Mouse (Mus musculus) megakaryocyte, embryonic 14.5 days (primary cell): ENCODE measurements around the gene Lrmda. TPM values are rescaled to one million over a fixed set of nuclear protein-coding genes. Genes with fewer than 3 reads are reported as not detected.

ENCODE experiments used
- H3K27me3 ChIP-seq: replicated peaks from 2 replicates; pipeline ENCODE3; 2012; ENCODE audit warnings: inconsistent platforms
- H3K36me3 ChIP-seq: replicated peaks from 2 replicates; pipeline ENCODE3; 2012; ENCODE audit warnings: low read length, inconsistent platforms, mixed read lengths
- H3K4me1 ChIP-seq: 2 replicates; pipeline ENCODE4 v1.6.1; 2012; ENCODE audit warnings: inconsistent platforms
- H3K4me3 ChIP-seq: replicated peaks from 2 replicates; pipeline ENCODE3; 2012; ENCODE audit warnings: moderate library complexity, mild to moderate bottlenecking, inconsistent platforms
- H3K9me3 ChIP-seq: 2 replicates; pipeline ENCODE4 v1.6.1; 2012; ENCODE audit warnings: inconsistent platforms
- FLI1 ChIP-seq: IDR thresholded peaks from 2 replicates; pipeline ENCODE4 v1.6.1; 2012; ENCODE audit warnings: low read length, inconsistent platforms, mixed read lengths
- GATA1 ChIP-seq: IDR thresholded peaks from 3 replicates; pipeline ENCODE4 v1.6.1; 2012; ENCODE audit warnings: mixed read lengths, low read length, inconsistent platforms, borderline replicate concordance
- polyA plus RNA-seq: library from polyadenylated mRNA; stranded (reverse); fragments of >175 nt; gene quantifications from 2 replicates; pipeline ENCODE4 v1.2.3, GENCODE M21; 2012; ENCODE audit warnings: low replicate concordance; ENCODE audit not compliant: insufficient read depth

Lrmda gene
- polyA plus RNA-seq, 1 experiment: 7.1 TPM

GRCm38 (mm10) chr14:22371136-22371535, 351.6 kb downstream of the Lrmda start:
- no peaks in the 10 kb centered on the region for H3K36me3 ChIP-seq
- H3K4me3 ChIP-seq: no peak overlapping the region
- no peak for TF ChIP-seq FLI1
- no peak for TF ChIP-seq GATA1
- H3K9me3 ChIP-seq: peaks cover 17% of the 10 kb centered on the region
- no peaks in the 10 kb centered on the region for H3K4me1 ChIP-seq
- H3K27me3 ChIP-seq: no peaks in the 10 kb centered on the region

GRCm38 (mm10) chr14:22372666-22373360, 353.3 kb downstream of the Lrmda start:
- TF ChIP-seq FLI1: no peak
- TF ChIP-seq GATA1: no peak
- Histone ChIP-seq H3K4me3 (no peak overlapping the region), H3K9me3 (peaks cover 13% of the 10 kb centered on the region; the same call in 1 of the 2 replicates)

GRCm38 (mm10) chr14:22373361-22373745, 353.8 kb downstream of the Lrmda start:
- Histone ChIP-seq H3K4me1 (0 out of 2 replicates have a peak, but pooled peaks cover 3% of the 10 kb centered on the region), H3K9me3 (peaks cover 10% of the 10 kb centered on the region; the same call in 1 of the 2 replicates), H3K27me3 (no peaks in the 10 kb centered on the region), H3K36me3 (no peaks in the 10 kb centered on the region), H3K4me3 (no peak overlapping the region)
- TF ChIP-seq FLI1: no peak
- TF ChIP-seq GATA1: no peak

More at GRCm38 (mm10) chr14:22372666-22373360, 353.3 kb downstream of the Lrmda start:
- Histone ChIP-seq H3K36me3 (no peaks in the 10 kb centered on the region), H3K27me3 (no peaks in the 10 kb centered on the region), H3K4me1 (0 out of 2 replicates have a peak, but pooled peaks cover 3% of the 10 kb centered on the region)

GRCm38 (mm10) chr14:22377148-22377547, 357.6 kb downstream of the Lrmda start:
- TF ChIP-seq FLI1 (no peak), GATA1 (no peak)
- no peaks in the 10 kb centered on the region for H3K36me3 ChIP-seq
- H3K9me3 ChIP-seq: peaks cover 7% of the 10 kb centered on the region
- H3K27me3 ChIP-seq: no peaks in the 10 kb centered on the region
- 0 out of 2 replicates have a peak, but pooled peaks cover 3% of the 10 kb centered on the region for H3K4me1 ChIP-seq
- no peak overlapping the region for H3K4me3 ChIP-seq

- H3K4me1 ChIP-seq: 0 out of 2 replicates have a peak, but pooled peaks cover 1% of the 10 kb centered on the region
- no peaks in the 10 kb centered on the region for H3K36me3 ChIP-seq
- H3K4me3 ChIP-seq: no peak overlapping the region
- TF ChIP-seq FLI1 (no peak), GATA1 (no peak)
- H3K9me3 ChIP-seq: peaks cover 4% of the 10 kb centered on the region
- no peaks in the 10 kb centered on the region for H3K27me3 ChIP-seq
Observed at GRCm38 (mm10) chr14:22382101-22382500, 362.6 kb downstream of the Lrmda start.

GRCm38 (mm10) chr14:22393616-22394015, 374.1 kb downstream of the Lrmda start:
- Histone ChIP-seq H3K9me3 (peaks cover 8% of the 10 kb centered on the region), H3K4me3 (no peak overlapping the region), H3K27me3 (no peaks in the 10 kb centered on the region), H3K4me1 (no peaks in the 10 kb centered on the region), H3K36me3 (no peaks in the 10 kb centered on the region)
- TF ChIP-seq FLI1: no peak
- TF ChIP-seq GATA1: no peak

GRCm38 (mm10) chr14:22402411-22402810, 382.9 kb downstream of the Lrmda start:
- Histone ChIP-seq H3K4me3 (no peak overlapping the region), H3K9me3 (peaks cover 4% of the 10 kb centered on the region; the same call in 1 of the 2 replicates), H3K27me3 (no peaks in the 10 kb centered on the region), H3K4me1 (no peaks in the 10 kb centered on the region), H3K36me3 (no peaks in the 10 kb centered on the region)
- TF ChIP-seq FLI1 (no peak), GATA1 (no peak)

DNA sequence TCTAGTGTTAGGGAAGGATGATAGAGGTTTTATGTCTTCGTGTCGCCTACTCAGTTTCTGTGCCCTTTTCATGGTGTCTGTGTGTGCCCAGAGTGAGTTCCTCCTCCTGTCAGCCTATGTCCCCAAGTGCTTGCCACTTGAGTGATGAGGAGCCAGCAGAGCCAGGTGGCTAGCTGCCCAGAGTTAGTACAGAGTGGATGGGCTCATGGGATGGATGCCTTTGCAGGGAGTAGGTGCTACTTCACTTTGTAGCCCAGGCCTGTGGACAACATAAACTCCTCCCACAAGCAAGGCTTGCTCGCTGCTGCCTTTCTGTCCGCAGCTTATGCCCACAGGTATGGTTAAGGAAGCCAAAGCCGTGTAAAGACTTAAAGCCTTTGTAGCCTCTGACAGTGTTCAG, 387.1 kb downstream of the Lrmda start:
- Histone ChIP-seq H3K4me1 (no peaks in the 10 kb centered on the region), H3K36me3 (no peaks in the 10 kb centered on the region), H3K9me3 (peaks cover 4% of the 10 kb centered on the region; the same call in 1 of the 2 replicates), H3K27me3 (no peaks in the 10 kb centered on the region), H3K4me3 (no peak overlapping the region)
- TF ChIP-seq GATA1: no peak
- TF ChIP-seq FLI1: no peak

DNA sequence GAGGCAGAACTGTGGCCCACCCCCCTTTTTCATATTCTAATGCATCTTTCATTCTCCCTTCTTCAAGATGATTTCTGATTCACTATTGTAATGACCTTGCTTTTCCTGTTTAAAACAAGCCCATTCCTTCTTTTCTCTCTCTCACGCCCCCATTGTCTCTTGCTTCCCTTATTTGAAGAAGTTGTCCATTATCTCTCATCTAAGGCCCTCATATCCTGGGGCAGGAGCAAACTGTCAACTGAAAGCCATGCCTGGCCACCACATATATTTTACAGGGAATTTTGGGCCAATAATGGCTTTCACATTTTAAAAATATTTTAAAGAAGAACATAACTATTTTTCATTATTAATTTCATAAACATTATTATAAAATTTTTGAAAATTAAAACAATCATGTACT, 391.3 kb downstream of the Lrmda start:
- TF ChIP-seq FLI1 (no peak), GATA1 (no peak)
- Histone ChIP-seq H3K9me3 (peaks cover 4% of the 10 kb centered on the region; the same call in 1 of the 2 replicates), H3K4me3 (no peak overlapping the region), H3K27me3 (no peaks in the 10 kb centered on the region), H3K36me3 (no peaks in the 10 kb centered on the region), H3K4me1 (no peaks in the 10 kb centered on the region)

DNA sequence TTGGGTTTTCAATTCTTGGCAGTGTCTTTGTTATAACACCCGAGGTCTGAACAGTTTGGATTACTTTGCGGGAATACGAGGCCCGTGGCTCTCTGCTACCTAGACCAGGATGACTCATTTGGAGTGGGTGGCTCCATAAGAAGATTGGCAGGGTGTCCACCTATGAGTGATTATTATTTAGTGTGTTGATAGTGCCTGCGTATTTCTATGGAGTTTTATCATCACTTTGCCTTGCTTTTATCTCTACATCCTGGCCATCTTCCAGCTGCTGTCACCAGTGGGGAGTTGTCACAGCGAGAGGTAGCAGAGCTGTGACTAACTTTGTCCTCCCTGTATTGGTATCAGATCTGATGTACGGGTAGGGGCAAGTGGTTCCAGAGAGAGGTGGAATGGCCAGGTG, 393.7 kb downstream of the Lrmda start:
- Histone ChIP-seq H3K4me3 (no peak overlapping the region), H3K27me3 (no peaks in the 10 kb centered on the region), H3K9me3 (no peaks in the 10 kb centered on the region), H3K36me3 (no peaks in the 10 kb centered on the region), H3K4me1 (no peaks in the 10 kb centered on the region)
- TF ChIP-seq GATA1: no peak
- no peak for TF ChIP-seq FLI1
